Mouse (Mus musculus) heart, embryonic 11.5 days (tissue): Measurements from ENCODE around the gene Rmnd5b. TPM values are rescaled to one million over a fixed set of nuclear protein-coding genes. Genes with fewer than 3 reads are reported as not detected.
A peak's percentile ranks its signal among the peaks of the same experiment; 100 is the strongest.
"Not testable (repeated sequence)": the region's sequence is repeated elsewhere in the genome, so short reads cannot be mapped to it uniquely, and the experiment has no call there.

Experiments
- ATAC-seq: fragments of 200-750 bp; cut with Nextera tagmentation; replicated peaks from 2 replicates; pipeline ENCODE4 v1.8.0; 2017; ENCODE audit warnings: moderate library complexity; ENCODE audit not compliant: insufficient number of reproducible peaks, low FRiP score, low TSS enrichment
- H3K27ac ChIP-seq: fragments of 300-500 bp; sonication (generic); 2 replicates; pipeline ENCODE4 v1.5.1; 2014; ENCODE audit warnings: mild to moderate bottlenecking, low read depth, low read length
- H3K27me3 ChIP-seq: fragments of 300-500 bp; sonication (generic); 2 replicates; pipeline ENCODE4 v1.6.1; 2014; ENCODE audit warnings: mild to moderate bottlenecking, low read length, mixed read lengths; ENCODE audit not compliant: control insufficient read depth, insufficient read depth
- H3K36me3 ChIP-seq: fragments of 300-500 bp; sonication (generic); 2 replicates; pipeline ENCODE4 v1.6.1; 2014; ENCODE audit warnings: mild to moderate bottlenecking, low read length, moderate library complexity, mixed read lengths; ENCODE audit not compliant: control insufficient read depth, insufficient read depth
- H3K4me1 ChIP-seq: fragments of 300-500 bp; sonication (generic); 2 replicates; pipeline ENCODE4 v1.6.1; 2014; ENCODE audit warnings: low read length; ENCODE audit not compliant: control insufficient read depth, insufficient read depth
- H3K4me2 ChIP-seq: fragments of 300-500 bp; sonication (generic); 2 replicates; pipeline ENCODE4 v1.6.1; 2014; ENCODE audit warnings: mild to moderate bottlenecking, moderate library complexity
- H3K4me3 ChIP-seq: fragments of 300-500 bp; sonication (generic); 2 replicates; pipeline ENCODE4 v1.5.1; 2014; ENCODE audit warnings: low read depth, low read length
- H3K9ac ChIP-seq: fragments of 300-500 bp; sonication (generic); 2 replicates; pipeline ENCODE4 v1.6.1; 2014; ENCODE audit warnings: mild to moderate bottlenecking, low read depth, low read length, moderate library complexity
- H3K9me3 ChIP-seq: fragments of 300-500 bp; sonication (generic); replicated peaks from 2 replicates; pipeline ENCODE4 v1.6.1; 2016; ENCODE audit warnings: low read length; ENCODE audit not compliant: control insufficient read depth
- WGBS: fragments of 180-500 bp; shearing (Covaris S2); extraction: QIAGEN DNeasy Blood & Tissue Kit; methylation state at CpG from one replicate; pipeline ENCODE4 v1.1.7; 2014; ENCODE audit not compliant: insufficient replicate concordance; 5-methylcytosine and 5-hydroxymethylcytosine counted together
- polyA plus RNA-seq: library from polyadenylated mRNA; unstranded; fragments of >200 nt; fragmentation: Nextera tagmentation; extraction: Ambion mirVana; gene quantifications from 2 replicates; pipeline ENCODE4 v1.2.1, GENCODE M21; 2014

Gene Rmnd5b
- polyA plus RNA-seq, 1 experiment from 2014 or later, result 32.2 TPM

DNA sequence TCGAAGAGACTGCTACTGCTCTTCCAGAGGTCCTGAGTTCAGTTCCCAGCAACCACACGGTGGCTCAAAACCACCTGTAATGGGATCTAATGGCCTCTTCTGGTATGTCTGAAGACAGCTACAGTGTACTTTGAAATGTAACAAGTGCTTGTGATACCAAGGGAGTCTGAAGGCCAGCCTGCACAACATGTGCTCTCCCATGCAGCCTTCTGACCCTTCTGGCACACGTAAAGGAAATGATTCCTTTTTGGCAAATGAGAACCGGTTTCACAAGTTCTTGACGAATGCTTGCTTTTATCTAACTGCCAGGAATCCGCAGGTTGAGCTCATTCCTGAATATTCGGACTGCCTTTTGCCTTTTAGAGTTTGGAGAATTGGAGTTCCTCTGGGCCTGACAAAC is 20.6 kb downstream of the Rmnd5b start:
- Histone ChIP-seq H3K27me3 (no peaks in the 10 kb centered on the region), H3K27ac (peak overlapping the region; percentile 71), H3K4me3 (peak overlapping the region; percentile 34), H3K4me2 (peak overlapping the region; percentile 82), H3K9me3 (no peaks in the 10 kb centered on the region), H3K36me3 (no peaks in the 10 kb centered on the region), H3K9ac (peak overlapping the region; percentile 68), H3K4me1 (0 out of 2 replicates have a peak, but pooled peaks cover 2% of the 10 kb centered on the region)
- no peak for ATAC-seq
- 38% methylated on average over 7 of the region's 7 CpGs for WGBS

DNA sequence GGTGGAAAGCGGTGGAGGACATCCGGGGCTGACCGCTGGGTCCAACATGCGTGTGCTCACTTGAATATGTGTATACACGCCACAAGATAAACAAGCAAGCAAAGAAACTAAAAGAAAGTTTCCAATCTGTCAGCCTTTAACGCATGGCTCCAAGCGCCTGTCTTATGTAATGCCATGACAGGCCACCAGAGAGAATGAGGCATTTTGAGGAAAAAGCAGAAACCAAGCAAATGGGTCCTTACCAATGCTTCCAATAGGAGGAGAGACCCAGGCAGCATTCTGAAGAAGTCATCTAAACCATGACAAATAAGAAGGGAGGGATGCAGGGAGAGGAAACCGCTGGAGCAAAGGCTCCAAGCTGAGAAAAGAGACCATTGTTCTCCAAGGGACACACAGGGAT is 21.4 kb downstream of the Rmnd5b start:
- Histone ChIP-seq H3K9ac (no peak overlapping the region), H3K36me3 (no peaks in the 10 kb centered on the region), H3K4me3 (no peak overlapping the region), H3K27ac (no peak overlapping the region), H3K27me3 (no peaks in the 10 kb centered on the region), H3K4me2 (no peak overlapping the region), H3K4me1 (0 out of 2 replicates have a peak, but pooled peaks cover 2% of the 10 kb centered on the region), H3K9me3 (no peaks in the 10 kb centered on the region)
- ATAC-seq, result no peak
- 71% methylated on average over 8 of the region's 8 CpGs for WGBS

GRCm38 (mm10) chr11:51609940-51610339 is 25.8 kb downstream of the Rmnd5b start:
- ATAC-seq, H3K4me2 ChIP-seq, H3K27me3 ChIP-seq, H3K36me3 ChIP-seq, H3K4me3 ChIP-seq, H3K9me3 ChIP-seq, H3K27ac ChIP-seq, H3K9ac ChIP-seq, H3K4me1 ChIP-seq: not testable (repeated sequence)
- WGBS, result 80% methylated on average over 5 of the region's 5 CpGs

- WGBS, result 58% methylated on average over 3 of the region's 3 CpGs
- no peak overlapping the region for H3K27ac ChIP-seq
Measured at GRCm38 (mm10) chr11:51609266-51609909, 26.3 kb downstream of the Rmnd5b start.

GRCm38 (mm10) chr11:51607096-51607738 is 28.5 kb downstream of the Rmnd5b start:
- peak overlapping the region; percentile 92 for H3K4me2 ChIP-seq
- 8% methylated on average over 15 of the region's 15 CpGs for WGBS
- no peaks in the 10 kb centered on the region for H3K27me3 ChIP-seq
- H3K4me1 ChIP-seq, result peaks cover 11% of the 10 kb centered on the region
- no peaks in the 10 kb centered on the region for H3K9me3 ChIP-seq
- H3K9ac ChIP-seq, result peak overlapping the region; percentile 100
- peak; percentile 24; the same call in 1 of the 2 replicates for ATAC-seq
- peak overlapping the region; percentile 96 for H3K27ac ChIP-seq
- peaks cover 25% of the 10 kb centered on the region for H3K36me3 ChIP-seq
- peak overlapping the region; percentile 99 for H3K4me3 ChIP-seq

More at GRCm38 (mm10) chr11:51609266-51609909, 26.3 kb downstream of the Rmnd5b start:
- Histone ChIP-seq H3K9me3 (no peaks in the 10 kb centered on the region), H3K9ac (no peak overlapping the region), H3K27me3 (no peaks in the 10 kb centered on the region), H3K4me1 (peaks cover 8% of the 10 kb centered on the region), H3K4me2 (no peak overlapping the region), H3K36me3 (peaks cover 7% of the 10 kb centered on the region), H3K4me3 (no peak overlapping the region)
- ATAC-seq, result no peak

DNA sequence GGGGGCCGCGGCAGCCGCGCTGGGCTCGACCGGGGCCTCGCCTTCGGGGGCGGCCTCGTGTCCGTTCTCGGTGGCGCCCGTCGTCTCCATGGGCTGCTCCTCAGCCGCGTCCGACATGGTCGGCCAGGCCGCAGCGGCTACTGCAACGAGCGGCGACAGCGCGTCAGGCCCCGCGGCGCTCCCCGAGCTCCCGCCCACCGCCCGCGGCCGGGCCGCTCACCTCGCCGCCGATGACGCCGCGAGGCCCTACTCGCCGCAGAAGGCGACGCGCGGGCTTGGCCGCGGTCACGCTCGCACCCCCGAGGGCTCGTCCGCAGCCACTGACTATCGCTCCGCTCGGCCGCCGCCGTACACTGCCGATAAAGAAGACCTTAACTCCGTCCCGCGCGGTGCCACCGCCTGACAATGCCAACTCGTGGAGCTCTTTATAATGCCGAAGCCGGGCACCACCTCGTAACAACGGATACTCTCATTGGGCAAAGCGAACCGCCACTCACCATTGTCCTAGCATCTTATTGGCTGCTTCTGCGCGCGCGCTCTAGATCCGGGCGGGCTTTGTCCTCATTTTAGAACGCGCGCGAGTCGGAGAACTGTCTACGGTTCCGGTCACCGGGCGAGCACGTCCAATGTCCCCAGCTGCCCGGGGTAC is 29.1 kb downstream of the Rmnd5b start, which contains the start of gene Hnrnpab:
Gene Hnrnpab, minus strand, starts transcription at position 401 of the 649 bp plus-strand sequence.
- WGBS, result under 1% methylated on average over 91 of the region's 91 CpGs
- H3K36me3 ChIP-seq, result peaks cover 31% of the 10 kb centered on the region
- H3K27ac ChIP-seq, result peak within 1 kb of the TSS; percentile 96
- H3K27me3 ChIP-seq, result no peaks in the 10 kb centered on the region
- H3K9ac ChIP-seq, result peak within 1 kb of the TSS; percentile 100
- peak within 1 kb of the TSS; percentile 99 for H3K4me3 ChIP-seq
- peaks cover 11% of the 10 kb centered on the region for H3K4me1 ChIP-seq
- peak within 1 kb of the TSS; percentile 92 for H3K4me2 ChIP-seq
- peak; percentile 89 for ATAC-seq
- H3K9me3 ChIP-seq, result no peaks in the 10 kb centered on the region

- Histone ChIP-seq H3K4me3 (peak overlapping the region; percentile 99), H3K27me3 (no peaks in the 10 kb centered on the region), H3K9me3 (no peaks in the 10 kb centered on the region), H3K4me1 (peaks cover 11% of the 10 kb centered on the region), H3K27ac (peak overlapping the region; percentile 96), H3K4me2 (peak overlapping the region; percentile 92), H3K36me3 (peaks cover 39% of the 10 kb centered on the region), H3K9ac (peak overlapping the region; percentile 100)
- peak; percentile 79 for ATAC-seq
- under 1% methylated on average over 79 of the region's 81 CpGs for WGBS
Measured at GRCm38 (mm10) chr11:51605602-51606446, 29.9 kb downstream of the Rmnd5b start.

GRCm38 (mm10) chr11:51602253-51602652 is 33.4 kb downstream of the Rmnd5b start:
- H3K4me1 ChIP-seq, result peaks cover 11% of the 10 kb centered on the region
- WGBS, result 85% methylated on average over 3 of the region's 3 CpGs
- H3K36me3 ChIP-seq, result peaks cover 60% of the 10 kb centered on the region
- H3K4me3 ChIP-seq, result 0 out of 2 replicates have a peak overlapping the region, but pooled peaks have one; percentile 1
- H3K27me3 ChIP-seq, result no peaks in the 10 kb centered on the region
- no peak overlapping the region for H3K9ac ChIP-seq
- H3K4me2 ChIP-seq, result no peak overlapping the region
- ATAC-seq, result no peak
- H3K9me3 ChIP-seq, result no peaks in the 10 kb centered on the region
- H3K27ac ChIP-seq, result no peak overlapping the region
